ENCODE assay signal across 10 mouse cellular contexts in genomic region chr1:33334061-33334460, GRCm38 (mm10).
DNase-seq lines count a peak whose midpoint lies in the region; ATAC-seq lines count a peak whose summit lies in the region.
"Had no signal": no experiment of that assay in that cellular context is flagged by ENCODE, and none has a peak within 500 bp of the region (broad histone marks: within the 10 kb centered on the region; RNA-seq: fewer than 3 reads in every experiment).

No protein-coding gene starts in this region.

- peak; percentile 54; the same call in 1 of the 2 replicates for ATAC-seq in hindbrain, embryonic 11.5 days (ENCODE audit: low FRiP score)
- ATAC-seq in hindbrain, embryonic 13.5 days (ENCODE audit: low FRiP score), result no peak
- 0 out of 2 replicates have a peak, but pooled peaks have one; percentile 48 for ATAC-seq in neural tube, embryonic 12.5 days (ENCODE audit: low FRiP score, low read depth)
- no peak for ATAC-seq in midbrain, embryonic 11.5 days (ENCODE audit: low FRiP score)
- ATAC-seq: activated CD4-positive, CD25-positive, alpha-beta regulatory T cell, adult 4 months had no signal

- H3K9me3 ChIP-seq in hindbrain, embryonic 11.5 days (ENCODE audit: control insufficient read depth, low read length), result no peaks in the 10 kb centered on the region
- no peaks in the 10 kb centered on the region for H3K9me3 ChIP-seq in hindbrain, embryonic 13.5 days
- no peaks in the 10 kb centered on the region for H3K9me3 ChIP-seq in neural tube, embryonic 12.5 days
- H3K9me3 ChIP-seq in midbrain, embryonic 11.5 days (ENCODE audit: control insufficient read depth, low read length), result no peaks in the 10 kb centered on the region

- no peak for DNase-seq in hindbrain, embryonic 11.5 days (ENCODE audit: low spot score)
- DNase-seq in neural tube, embryonic 10.5 days (ENCODE audit: extremely low spot score, low spot score), result no peak
- peak; percentile 53 to 77 for DNase-seq in heart, adult 9 months (ENCODE audit: low spot score in 2 of 2)
- DNase-seq in lung, postnatal 14 days, result peak; percentile 2
- DNase-seq in gastrocnemius, adult 18-20 months (ENCODE audit: low spot score), result no peak
- DNase-seq in midbrain, embryonic 11.5 days (ENCODE audit: low spot score, missing footprints), result no peak
- DNase-seq: liver had no signal

- no peaks in the 10 kb centered on the region for H3K4me1 ChIP-seq in hindbrain, embryonic 11.5 days (replicated peaks; ENCODE audit: control insufficient read depth, insufficient read depth, low read length)
- H3K4me1 ChIP-seq in hindbrain, embryonic 13.5 days (replicated peaks), result no peaks in the 10 kb centered on the region
- no peaks in the 10 kb centered on the region for H3K4me1 ChIP-seq in neural tube, embryonic 12.5 days
- H3K4me1 ChIP-seq in midbrain, embryonic 11.5 days (ENCODE audit: control insufficient read depth, insufficient read depth, low read length), result no peaks in the 10 kb centered on the region

- no peak overlapping the region for H3K4me3 ChIP-seq in hindbrain, embryonic 11.5 days (ENCODE audit: low read depth, low read length)
- H3K4me3 ChIP-seq in hindbrain, embryonic 13.5 days, result no peak overlapping the region
- no peak overlapping the region for H3K4me3 ChIP-seq in neural tube, embryonic 12.5 days
- no peak overlapping the region for H3K4me3 ChIP-seq in midbrain, embryonic 11.5 days (ENCODE audit: low read depth, low read length)

- 81% methylated on average over 3 of the region's 3 CpGs for WGBS in hindbrain, embryonic 11.5 days
- 78% methylated on average over 3 of the region's 3 CpGs for WGBS in hindbrain, embryonic 13.5 days
- WGBS in neural tube, embryonic 12.5 days, result 86% methylated on average over 3 of the region's 3 CpGs
- 89% methylated on average over 3 of the region's 3 CpGs for WGBS in midbrain, embryonic 11.5 days

- H3K4me2 ChIP-seq in hindbrain, embryonic 11.5 days (replicated peaks; ENCODE audit: low read depth, low read length), result no peak overlapping the region
- H3K4me2 ChIP-seq in hindbrain, embryonic 13.5 days, result no peak overlapping the region
- no peak overlapping the region for H3K4me2 ChIP-seq in neural tube, embryonic 12.5 days (replicated peaks)
- no peak overlapping the region for H3K4me2 ChIP-seq in midbrain, embryonic 11.5 days

- no peaks in the 10 kb centered on the region for H3K36me3 ChIP-seq in hindbrain, embryonic 11.5 days (ENCODE audit: control insufficient read depth, insufficient read depth, low read length)
- no peaks in the 10 kb centered on the region for H3K36me3 ChIP-seq in hindbrain, embryonic 13.5 days
- no peaks in the 10 kb centered on the region for H3K36me3 ChIP-seq in neural tube, embryonic 12.5 days
- no peaks in the 10 kb centered on the region for H3K36me3 ChIP-seq in midbrain, embryonic 11.5 days (ENCODE audit: control insufficient read depth, insufficient read depth, low read length)

- H3K27ac ChIP-seq in hindbrain, embryonic 11.5 days (ENCODE audit: low read depth, low read length), result no peak overlapping the region
- no peak overlapping the region for H3K27ac ChIP-seq in hindbrain, embryonic 13.5 days
- H3K27ac ChIP-seq in neural tube, embryonic 12.5 days, result no peak overlapping the region
- H3K27ac ChIP-seq in midbrain, embryonic 11.5 days (ENCODE audit: low read depth, low read length), result no peak overlapping the region

- H3K27me3 ChIP-seq in hindbrain, embryonic 11.5 days (ENCODE audit: control insufficient read depth, insufficient read depth, low read length), result no peaks in the 10 kb centered on the region
- no peaks in the 10 kb centered on the region for H3K27me3 ChIP-seq in hindbrain, embryonic 13.5 days
- no peaks in the 10 kb centered on the region for H3K27me3 ChIP-seq in neural tube, embryonic 12.5 days (replicated peaks)
- H3K27me3 ChIP-seq in midbrain, embryonic 11.5 days (ENCODE audit: control insufficient read depth, insufficient read depth, low read length), result no peaks in the 10 kb centered on the region

- no peak overlapping the region for H3K9ac ChIP-seq in hindbrain, embryonic 11.5 days (ENCODE audit: low read depth, low read length)
- H3K9ac ChIP-seq in hindbrain, embryonic 13.5 days, result no peak overlapping the region
- H3K9ac ChIP-seq in neural tube, embryonic 12.5 days, result no peak overlapping the region
- H3K9ac ChIP-seq in midbrain, embryonic 11.5 days (ENCODE audit: low read length), result no peak overlapping the region

Comparison
In these comparisons a context has a peak if more than half of its experiments do, and no peak if none do; other contexts are left out.
1. ATAC-seq: peak in hindbrain, embryonic 11.5 days (single experiment) and neural tube, embryonic 12.5 days (single experiment); none in hindbrain, embryonic 13.5 days (single experiment) and midbrain, embryonic 11.5 days (single experiment).
2. DNase-seq: peak in heart, adult 9 months (2 of 2) and lung, postnatal 14 days (single experiment); none in hindbrain, embryonic 11.5 days (single experiment), neural tube, embryonic 10.5 days (single experiment), gastrocnemius, adult 18-20 months (single experiment) and midbrain, embryonic 11.5 days (single experiment).